Mouse (Mus musculus) heart, embryonic 11.5 days (tissue): ENCODE measurements around the gene Pde4a. TPM values are rescaled to one million over a fixed set of nuclear protein-coding genes. Genes with fewer than 3 reads are reported as not detected.

Experiments used
- ATAC-seq: fragments of 200-750 bp; cut with Nextera tagmentation; replicated peaks from 2 replicates; pipeline ENCODE4 v1.8.0; 2017; ENCODE audit warnings: moderate library complexity; ENCODE audit not compliant: insufficient number of reproducible peaks, low FRiP score, low TSS enrichment
- H3K27ac ChIP-seq: fragments of 300-500 bp; sonication (generic); 2 replicates; pipeline ENCODE4 v1.5.1; 2014; ENCODE audit warnings: mild to moderate bottlenecking, low read depth, low read length
- H3K27me3 ChIP-seq: fragments of 300-500 bp; sonication (generic); 2 replicates; pipeline ENCODE4 v1.6.1; 2014; ENCODE audit warnings: mild to moderate bottlenecking, low read length, mixed read lengths; ENCODE audit not compliant: control insufficient read depth, insufficient read depth
- H3K36me3 ChIP-seq: fragments of 300-500 bp; sonication (generic); 2 replicates; pipeline ENCODE4 v1.6.1; 2014; ENCODE audit warnings: mild to moderate bottlenecking, low read length, moderate library complexity, mixed read lengths; ENCODE audit not compliant: control insufficient read depth, insufficient read depth
- H3K4me1 ChIP-seq: fragments of 300-500 bp; sonication (generic); 2 replicates; pipeline ENCODE4 v1.6.1; 2014; ENCODE audit warnings: low read length; ENCODE audit not compliant: control insufficient read depth, insufficient read depth
- H3K4me2 ChIP-seq: fragments of 300-500 bp; sonication (generic); 2 replicates; pipeline ENCODE4 v1.6.1; 2014; ENCODE audit warnings: mild to moderate bottlenecking, moderate library complexity
- H3K4me3 ChIP-seq: fragments of 300-500 bp; sonication (generic); 2 replicates; pipeline ENCODE4 v1.5.1; 2014; ENCODE audit warnings: low read depth, low read length
- H3K9ac ChIP-seq: fragments of 300-500 bp; sonication (generic); 2 replicates; pipeline ENCODE4 v1.6.1; 2014; ENCODE audit warnings: mild to moderate bottlenecking, low read depth, low read length, moderate library complexity
- H3K9me3 ChIP-seq: fragments of 300-500 bp; sonication (generic); replicated peaks from 2 replicates; pipeline ENCODE4 v1.6.1; 2016; ENCODE audit warnings: low read length; ENCODE audit not compliant: control insufficient read depth
- WGBS: fragments of 180-500 bp; shearing (Covaris S2); extraction: QIAGEN DNeasy Blood & Tissue Kit; methylation state at CpG from one replicate; pipeline ENCODE4 v1.1.7; 2014; ENCODE audit not compliant: insufficient replicate concordance; 5-methylcytosine and 5-hydroxymethylcytosine counted together
- polyA plus RNA-seq: library from polyadenylated mRNA; unstranded; fragments of >200 nt; fragmentation: Nextera tagmentation; extraction: Ambion mirVana; gene quantifications from 2 replicates; pipeline ENCODE4 v1.2.1, GENCODE M21; 2014

Pde4a gene
- polyA plus RNA-seq, 1 experiment from 2014 or later, result 7.6 TPM

GRCm38 (mm10) chr9:21167140-21168097 lies 1.9 kb downstream of the Pde4a start:
- Histone ChIP-seq H3K4me2 (peak overlapping the region; percentile 97), H3K27me3 (peaks cover 37% of the 10 kb centered on the region), H3K27ac (peak overlapping the region; percentile 93), H3K9ac (peak overlapping the region; percentile 70), H3K9me3 (no peaks in the 10 kb centered on the region), H3K4me1 (peaks cover 48% of the 10 kb centered on the region), H3K4me3 (peak overlapping the region; percentile 34), H3K36me3 (no peaks in the 10 kb centered on the region)
- no peak for ATAC-seq
- WGBS, result 40% methylated on average over 10 of the region's 10 CpGs

- Histone ChIP-seq H3K9ac (peak overlapping the region; percentile 70), H3K4me2 (peak overlapping the region; percentile 97), H3K4me1 (peaks cover 48% of the 10 kb centered on the region), H3K4me3 (peak overlapping the region; percentile 34), H3K36me3 (no peaks in the 10 kb centered on the region), H3K27ac (peak overlapping the region; percentile 93), H3K27me3 (peaks cover 32% of the 10 kb centered on the region), H3K9me3 (no peaks in the 10 kb centered on the region)
- ATAC-seq, result peak; percentile 80
- WGBS, result 4% methylated on average over 30 of the region's 30 CpGs
Observed at GRCm38 (mm10) chr9:21168161-21169123, 2.9 kb downstream of the Pde4a start.

GRCm38 (mm10) chr9:21169157-21169556 lies 3.6 kb downstream of the Pde4a start:
- peak overlapping the region; percentile 93 for H3K27ac ChIP-seq
- H3K9ac ChIP-seq, result no peak overlapping the region
- ATAC-seq, result no peak
- H3K9me3 ChIP-seq, result no peaks in the 10 kb centered on the region
- 40% methylated on average over 1 of the region's 1 CpGs for WGBS
- H3K36me3 ChIP-seq, result no peaks in the 10 kb centered on the region
- no peak overlapping the region for H3K4me3 ChIP-seq
- H3K4me1 ChIP-seq, result peaks cover 48% of the 10 kb centered on the region
- H3K27me3 ChIP-seq, result peaks cover 25% of the 10 kb centered on the region
- H3K4me2 ChIP-seq, result peak overlapping the region; percentile 97

- no peak overlapping the region for H3K4me3 ChIP-seq
- ATAC-seq, result no peak
- H3K36me3 ChIP-seq, result no peaks in the 10 kb centered on the region
- H3K4me2 ChIP-seq, result no peak overlapping the region
- H3K9me3 ChIP-seq, result no peaks in the 10 kb centered on the region
- H3K9ac ChIP-seq, result no peak overlapping the region
- 55% methylated on average over 6 of the region's 6 CpGs for WGBS
- peaks cover 21% of the 10 kb centered on the region for H3K4me1 ChIP-seq
- no peaks in the 10 kb centered on the region for H3K27me3 ChIP-seq
- H3K27ac ChIP-seq, result no peak overlapping the region
Observed at GRCm38 (mm10) chr9:21172364-21172763, 6.8 kb downstream of the Pde4a start.

GRCm38 (mm10) chr9:21180402-21180801 lies 14.9 kb downstream of the Pde4a start:
- Histone ChIP-seq H3K9ac (no peak overlapping the region), H3K36me3 (no peaks in the 10 kb centered on the region), H3K27ac (no peak overlapping the region), H3K4me1 (peaks cover 20% of the 10 kb centered on the region), H3K4me2 (no peak overlapping the region), H3K9me3 (no peaks in the 10 kb centered on the region), H3K27me3 (no peaks in the 10 kb centered on the region; the same call in 1 of the 2 replicates), H3K4me3 (no peak overlapping the region)
- no peak for ATAC-seq
- 64% methylated on average over 4 of the region's 4 CpGs for WGBS

- no peak overlapping the region for H3K4me3 ChIP-seq
- no peak overlapping the region for H3K4me2 ChIP-seq
- H3K9ac ChIP-seq, result no peak overlapping the region
- H3K27ac ChIP-seq, result no peak overlapping the region
- no peaks in the 10 kb centered on the region; the same call in 1 of the 2 replicates for H3K27me3 ChIP-seq
- peaks cover 24% of the 10 kb centered on the region for H3K4me1 ChIP-seq
- no peaks in the 10 kb centered on the region for H3K36me3 ChIP-seq
- WGBS, result 48% methylated on average over 1 of the region's 1 CpGs
- H3K9me3 ChIP-seq, result no peaks in the 10 kb centered on the region
- no peak for ATAC-seq
Observed at GRCm38 (mm10) chr9:21180841-21181240, 15.3 kb downstream of the Pde4a start.

GRCm38 (mm10) chr9:21181421-21182220 lies 16.1 kb downstream of the Pde4a start:
- H3K9me3 ChIP-seq, result no peaks in the 10 kb centered on the region
- H3K9ac ChIP-seq, result peak overlapping the region; percentile 75
- peak overlapping the region; percentile 71 for H3K4me2 ChIP-seq
- no peak overlapping the region; the same call in 1 of the 2 replicates for H3K27ac ChIP-seq
- H3K27me3 ChIP-seq, result no peaks in the 10 kb centered on the region; the same call in 1 of the 2 replicates
- 0 out of 2 replicates have a peak, but pooled peaks have one; percentile 20 for ATAC-seq
- peaks cover 29% of the 10 kb centered on the region for H3K4me1 ChIP-seq
- H3K36me3 ChIP-seq, result no peaks in the 10 kb centered on the region
- 6% methylated on average over 42 of the region's 48 CpGs for WGBS
- H3K4me3 ChIP-seq, result peak overlapping the region; percentile 48
